Mouse (Mus musculus) brain, embryonic 18.5 days (tissue): ENCODE results near the gene Trim41.
"Not testable (repeated sequence)": the region's sequence is repeated elsewhere in the genome, so short reads cannot be mapped to it uniquely, and the experiment has no call there.

Experiments
- DNase-seq: peaks from one replicate; pipeline ENCODE4 v3.0.0-alpha.2; 2012; ENCODE audit warnings: low read depth, low spot score

The Trim41 gene

DNA sequence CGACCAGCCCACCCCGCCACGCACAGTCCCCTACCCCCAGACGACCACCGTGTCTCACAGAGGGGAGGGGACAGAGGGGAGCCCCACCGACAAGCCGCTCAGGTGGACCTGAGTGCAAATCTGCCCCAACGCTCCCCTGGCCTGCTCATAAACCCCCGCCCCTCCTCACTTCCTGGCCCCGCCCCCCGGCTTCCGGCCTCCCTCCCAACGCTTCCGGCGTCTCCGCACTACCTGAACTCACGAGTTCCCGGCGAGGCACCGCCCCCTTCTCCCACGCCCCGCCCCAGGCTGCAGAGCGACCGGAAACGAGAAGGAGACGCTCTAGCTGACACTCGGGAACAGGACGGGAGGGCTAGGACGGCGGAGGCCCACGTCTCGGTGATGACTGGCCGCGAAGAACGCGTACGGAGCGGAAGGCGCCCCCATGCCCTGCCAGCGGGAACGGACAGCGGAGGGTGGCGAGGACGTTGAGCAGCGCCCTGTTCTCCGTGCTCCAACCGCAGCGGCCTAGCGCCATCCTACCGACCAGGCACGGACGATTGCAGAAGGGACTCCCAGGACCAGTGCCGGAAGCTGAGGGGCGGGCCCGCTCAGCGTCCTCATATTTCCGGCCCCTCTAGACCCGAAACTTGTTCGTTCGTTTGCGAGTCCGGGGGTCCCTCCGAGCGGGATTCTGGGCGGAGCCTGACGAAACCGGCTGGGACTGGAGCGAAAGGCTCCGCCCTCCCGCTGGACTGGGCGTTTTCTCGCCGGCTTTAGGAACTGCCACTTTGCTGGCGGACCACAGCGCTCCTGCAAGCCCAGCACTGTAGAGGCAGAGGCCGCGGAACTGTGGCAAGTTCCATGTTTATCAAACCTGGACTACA is at the start of gene Trim41:
Gene Trim41, minus strand, starts transcription at position 554 of the 866 bp plus-strand sequence.
- DNase-seq: peak; percentile 98

DNA sequence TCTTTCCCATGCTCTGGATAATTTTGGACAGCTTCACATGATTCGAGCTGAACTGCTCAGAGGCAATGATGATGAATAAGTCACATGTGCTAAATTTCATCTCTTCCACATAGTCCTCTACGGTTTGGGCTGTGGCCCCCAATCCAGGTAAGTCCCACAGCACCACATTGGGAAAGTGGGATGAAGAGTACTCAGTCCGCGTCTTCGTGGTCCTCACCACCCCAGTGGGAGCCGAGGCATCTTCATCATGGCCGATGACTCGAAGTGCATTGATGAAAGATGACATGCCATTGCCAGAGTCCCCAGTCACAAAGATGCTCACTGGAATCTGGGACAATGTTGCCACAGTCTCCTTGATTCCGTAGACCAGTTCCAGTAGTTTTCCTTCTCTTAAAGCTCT is 49.3 kb upstream of the Trim41 start:
- no peak for DNase-seq

DNA sequence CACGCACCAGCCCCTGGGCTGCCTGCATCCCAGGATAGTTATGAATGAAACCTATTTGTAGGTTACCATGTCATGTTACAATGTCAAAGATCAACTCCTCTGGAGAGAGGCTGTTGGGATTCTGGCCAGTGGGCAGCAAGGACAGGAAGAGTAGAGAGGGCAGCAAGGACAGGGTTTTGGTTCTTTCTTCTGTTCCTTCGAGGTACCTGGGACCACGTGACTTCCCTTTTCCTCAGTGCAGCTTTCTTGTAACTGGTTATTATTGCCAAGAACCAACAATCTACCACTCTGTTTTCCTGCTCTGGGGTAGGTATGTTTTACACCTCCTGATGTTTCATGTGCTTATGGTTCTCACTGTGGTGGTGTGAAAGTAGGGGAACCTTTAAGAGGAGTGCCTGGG is 46.7 kb upstream of the Trim41 start:
- DNase-seq: no peak

DNA sequence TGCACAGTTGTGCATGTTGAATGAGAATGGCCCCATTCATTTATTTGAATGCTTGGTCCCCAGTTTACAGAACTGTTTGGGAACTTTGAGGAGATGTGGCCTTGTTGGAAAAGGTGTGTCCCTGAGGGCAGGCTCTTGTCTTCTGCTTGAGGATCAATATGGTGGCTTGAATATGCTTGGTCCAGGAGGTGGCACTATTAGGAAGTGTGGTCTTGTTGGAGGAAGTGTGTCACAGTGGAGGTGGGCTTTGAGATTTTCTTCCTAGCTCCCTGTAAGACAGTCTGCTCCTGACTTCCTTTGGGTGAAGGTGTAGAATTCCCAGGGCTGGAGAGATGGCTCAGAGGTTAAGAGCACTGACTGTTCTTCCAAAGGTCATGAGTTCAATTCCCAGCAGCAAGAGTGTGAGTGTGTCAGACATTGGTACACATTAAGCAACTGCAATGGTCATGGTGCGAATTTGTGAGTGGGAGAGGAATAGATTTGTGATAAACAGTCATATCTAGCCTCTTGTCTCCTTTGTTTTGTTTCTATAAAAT is 45.7 kb upstream of the Trim41 start:
- DNase-seq: no peak

DNA sequence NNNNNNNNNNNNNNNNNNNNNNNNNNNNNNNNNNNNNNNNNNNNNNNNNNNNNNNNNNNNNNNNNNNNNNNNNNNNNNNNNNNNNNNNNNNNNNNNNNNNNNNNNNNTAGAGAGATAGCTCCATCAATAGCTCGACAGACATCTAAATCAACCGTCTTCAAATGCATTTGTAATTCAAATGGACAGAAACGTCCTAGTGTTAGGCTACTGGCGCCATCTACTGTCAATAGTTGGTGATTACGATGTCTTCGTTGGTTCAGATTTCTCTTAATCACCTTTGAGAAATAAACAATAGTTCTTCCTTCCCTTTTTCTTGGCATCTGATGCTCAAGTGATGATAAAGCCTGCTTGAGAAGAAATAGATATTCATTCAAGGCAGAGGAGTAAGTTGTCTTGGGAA is 41.9 kb upstream of the Trim41 start:
- no peak for DNase-seq

DNA sequence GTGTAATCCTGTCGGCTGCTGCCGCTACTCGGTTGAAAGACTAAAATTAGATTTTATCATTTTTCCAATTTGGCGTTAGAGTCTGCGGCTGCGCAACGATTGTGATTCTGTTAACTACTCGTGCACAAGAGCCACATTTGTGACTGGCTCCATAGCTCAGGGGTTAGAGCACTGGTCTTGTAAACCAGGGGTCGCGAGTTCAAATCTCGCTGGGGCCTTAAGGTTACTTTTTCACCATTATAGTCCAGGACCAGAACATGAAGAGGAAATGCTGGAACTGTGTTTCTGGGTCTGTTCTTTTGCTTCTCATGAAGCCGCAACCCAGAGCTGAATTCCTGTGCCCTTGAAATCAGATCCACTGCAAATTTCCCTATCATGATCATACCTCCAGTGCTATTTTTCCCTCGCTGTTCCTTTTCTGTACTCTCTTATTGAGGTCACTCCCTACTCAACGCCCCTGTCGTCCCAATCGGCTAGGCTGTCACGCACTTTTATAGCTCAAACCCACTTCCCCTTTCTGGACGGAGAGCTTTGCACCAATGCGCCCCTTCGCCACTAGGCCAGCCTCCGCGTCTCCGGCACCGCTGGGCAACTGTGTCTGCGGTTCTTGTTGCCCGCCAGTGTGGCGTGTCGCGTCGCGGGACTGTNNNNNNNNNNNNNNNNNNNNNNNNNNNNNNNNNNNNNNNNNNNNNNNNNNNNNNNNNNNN is 36.5 kb upstream of the Trim41 start:
- peak; percentile 68 for DNase-seq

DNA sequence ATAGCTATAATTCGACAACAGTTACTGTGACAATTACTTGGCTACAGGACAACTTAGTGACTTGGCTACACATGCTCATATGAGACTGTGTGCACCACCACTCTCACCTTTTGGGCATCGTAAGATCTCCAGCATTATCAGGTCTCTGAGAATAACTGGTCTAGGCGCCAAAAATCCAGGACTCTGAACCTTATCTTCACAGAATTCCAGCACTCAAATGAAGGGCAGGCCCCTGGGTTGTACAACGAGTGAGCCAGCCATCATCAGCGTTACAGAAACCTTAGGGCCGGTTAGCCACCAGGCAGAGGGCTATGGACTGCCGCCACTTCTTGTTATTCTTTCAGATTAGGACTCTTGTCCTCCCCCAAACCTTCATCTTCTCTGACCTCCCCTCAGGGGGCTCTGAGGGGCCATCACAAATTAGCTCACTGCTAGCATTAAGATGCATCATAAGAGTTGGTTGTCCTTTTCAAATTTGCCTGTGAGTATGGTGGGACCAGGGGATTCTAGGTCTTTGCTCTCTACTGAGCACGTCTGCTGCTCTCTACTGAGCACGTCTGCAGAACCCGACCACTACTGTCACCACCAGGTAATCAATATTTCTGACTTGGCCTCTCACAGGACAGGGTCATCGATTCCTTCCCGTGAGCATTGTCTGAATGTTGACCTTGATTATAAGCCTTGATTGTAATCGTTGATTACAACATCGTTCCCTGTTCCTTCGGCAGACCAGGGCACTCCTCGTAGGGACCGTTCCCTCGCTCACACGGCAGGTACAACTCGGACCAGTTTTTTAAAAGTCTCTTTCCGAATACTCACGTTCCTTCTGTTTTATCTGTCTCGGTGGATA is 35.7 kb upstream of the Trim41 start:
- DNase-seq: no peak

DNA sequence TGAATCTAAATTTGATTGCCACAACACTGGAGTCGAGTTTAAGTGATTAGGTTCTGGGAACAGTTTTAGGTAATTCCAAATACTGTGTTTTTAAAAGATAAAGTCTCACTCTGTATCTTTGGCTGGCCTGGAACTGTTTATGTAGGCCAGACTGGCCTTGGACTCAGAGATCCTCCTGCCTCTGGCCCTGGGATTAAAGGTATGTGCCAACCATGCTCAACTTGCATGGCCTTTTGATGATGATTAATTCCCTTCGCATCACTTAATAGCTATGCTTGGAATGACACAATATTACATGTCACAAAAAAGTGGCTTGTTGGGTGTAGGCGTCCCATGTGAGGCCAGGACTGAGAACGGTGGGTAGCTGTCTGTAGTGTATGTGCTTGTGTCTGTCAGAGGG is 35.0 kb upstream of the Trim41 start:
- DNase-seq: no peak

DNA sequence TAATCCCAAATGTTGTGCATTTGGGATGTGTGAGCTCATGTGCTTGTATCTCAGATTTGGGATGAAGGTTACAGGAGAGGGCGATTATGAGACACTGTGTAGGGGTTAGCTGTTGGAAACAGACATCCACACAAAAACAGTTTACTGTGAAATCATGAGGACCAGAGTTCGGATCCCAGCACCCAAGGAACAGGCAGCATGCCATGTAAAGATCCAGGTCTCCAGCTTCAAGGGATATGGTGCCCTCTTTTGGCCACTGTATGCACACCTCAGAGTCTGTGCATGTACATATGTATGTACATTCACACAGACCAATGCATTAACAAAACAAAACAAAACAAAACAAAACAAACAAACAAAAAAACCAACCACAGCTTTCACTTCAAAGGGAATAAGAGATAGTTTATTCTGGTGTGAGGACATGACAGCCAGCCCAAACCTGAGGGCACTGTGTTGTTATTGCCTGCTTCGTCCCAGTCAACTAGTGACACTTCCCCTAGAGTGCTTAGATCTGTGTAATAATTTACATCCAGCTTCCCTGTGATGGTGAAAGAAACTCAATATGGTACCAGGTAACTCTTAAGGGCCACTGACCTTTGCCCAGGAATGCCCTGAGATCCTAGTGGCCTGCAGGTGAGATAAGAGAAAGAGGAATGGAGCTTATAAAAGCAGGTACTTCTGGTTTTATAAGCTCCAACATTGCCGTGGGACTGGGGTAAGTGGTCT is 34.3 kb upstream of the Trim41 start:
- DNase-seq: no peak

DNA sequence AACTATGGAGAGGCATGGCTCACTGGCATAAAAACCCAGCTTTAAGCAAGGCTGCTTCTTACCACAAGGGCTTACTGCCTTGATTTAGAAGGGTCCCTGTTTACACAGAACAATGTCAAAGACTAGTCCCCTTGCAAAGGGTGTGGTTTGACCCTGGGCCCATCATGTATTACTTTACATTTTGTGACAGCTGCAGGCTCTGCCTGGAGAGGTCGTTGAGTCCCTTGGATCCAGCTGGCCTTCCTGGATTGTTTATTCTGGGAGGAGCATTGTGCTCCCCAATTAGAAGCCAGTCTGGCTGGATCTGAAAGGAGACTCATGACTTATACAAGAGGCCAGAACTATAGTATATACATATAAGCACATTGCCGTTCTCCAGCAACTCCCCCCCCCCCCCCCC is 33.1 kb upstream of the Trim41 start:
- no peak for DNase-seq

DNA sequence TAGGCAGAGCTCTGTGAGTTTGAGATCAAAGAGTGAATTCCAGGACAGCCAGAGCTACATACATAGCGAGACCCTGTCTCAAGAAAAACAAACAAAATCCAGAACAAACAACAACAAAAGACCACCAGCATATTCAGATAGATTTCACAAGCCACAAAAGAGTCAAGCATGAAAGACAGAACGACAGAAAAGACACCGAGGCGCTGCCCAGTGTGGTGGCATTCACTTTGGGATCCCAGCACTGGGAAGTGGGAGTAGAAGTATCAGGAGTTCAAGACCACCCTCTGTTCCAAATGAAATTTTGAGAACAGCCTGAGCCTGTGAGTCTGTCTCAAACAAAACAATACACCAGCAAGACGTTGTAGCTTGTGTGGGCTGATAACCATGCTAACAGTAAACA is 29.7 kb upstream of the Trim41 start:
- DNase-seq: no peak

DNA sequence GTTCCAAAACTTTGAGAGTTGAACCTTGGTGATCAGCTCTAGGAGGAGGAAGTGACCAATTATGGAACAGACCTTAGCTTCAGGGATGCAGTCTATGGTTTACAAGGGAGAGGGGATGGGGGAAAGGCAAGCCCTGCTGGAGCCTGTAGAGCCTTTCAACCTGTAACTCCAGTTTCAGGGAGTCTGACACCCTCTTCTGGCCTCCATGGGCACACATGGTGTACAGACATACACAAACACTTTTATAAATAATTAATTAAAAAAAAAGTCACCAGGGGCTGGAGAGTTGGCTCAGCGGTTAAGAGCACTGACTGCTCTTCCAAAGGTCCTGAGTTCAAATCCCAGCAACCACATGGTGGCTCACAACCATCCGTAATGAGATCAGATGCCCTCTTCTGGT is 29.2 kb upstream of the Trim41 start:
- DNase-seq: not testable (repeated sequence)

DNA sequence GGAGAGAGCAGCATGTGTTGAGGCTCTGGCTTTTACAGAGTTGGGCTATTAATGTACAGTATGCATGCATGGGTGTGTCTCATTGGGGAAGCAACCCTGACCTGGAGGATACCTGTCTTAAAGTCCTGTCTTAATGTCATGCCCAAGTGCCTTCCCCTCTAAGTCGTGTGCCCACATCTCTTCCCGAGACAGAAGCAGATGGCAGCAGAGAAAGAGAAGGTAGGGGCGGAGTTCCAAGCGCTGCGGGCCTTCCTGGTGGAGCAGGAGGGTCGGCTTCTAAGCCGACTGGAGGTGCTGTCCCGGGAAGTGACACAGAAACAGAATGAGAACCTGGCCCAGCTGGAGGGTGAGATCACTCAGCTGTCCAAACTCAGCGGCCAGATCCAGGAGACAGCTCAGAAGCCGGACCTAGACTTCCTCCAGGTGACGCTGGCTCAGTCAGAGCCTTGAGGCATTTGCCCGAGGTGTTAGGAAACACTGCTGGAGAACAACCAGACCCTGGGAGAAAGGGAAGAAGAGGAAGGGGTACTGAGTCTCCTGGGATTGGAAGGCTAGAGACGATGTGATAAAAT is 28.2 kb upstream of the Trim41 start:
- no peak for DNase-seq

DNA sequence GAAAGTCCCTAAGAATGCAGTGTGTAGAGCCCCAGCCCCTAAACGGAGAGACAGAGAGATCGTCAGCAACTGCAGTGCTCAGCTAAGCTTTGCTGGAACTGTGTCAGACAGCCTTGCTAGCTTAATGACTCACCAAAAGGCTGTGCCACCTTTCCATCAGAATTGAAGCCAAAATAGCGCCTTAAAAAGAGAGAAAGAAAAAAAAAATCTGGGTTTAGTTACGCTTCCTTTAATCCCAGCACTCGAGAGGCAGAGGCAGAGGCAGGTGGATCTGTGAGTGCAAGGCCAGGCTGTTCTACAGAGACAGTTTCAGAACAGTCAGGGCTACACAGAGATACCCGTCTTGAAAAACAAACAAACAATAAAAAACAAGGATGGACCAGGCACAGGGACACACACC is 27.2 kb upstream of the Trim41 start:
- DNase-seq: no peak

DNA sequence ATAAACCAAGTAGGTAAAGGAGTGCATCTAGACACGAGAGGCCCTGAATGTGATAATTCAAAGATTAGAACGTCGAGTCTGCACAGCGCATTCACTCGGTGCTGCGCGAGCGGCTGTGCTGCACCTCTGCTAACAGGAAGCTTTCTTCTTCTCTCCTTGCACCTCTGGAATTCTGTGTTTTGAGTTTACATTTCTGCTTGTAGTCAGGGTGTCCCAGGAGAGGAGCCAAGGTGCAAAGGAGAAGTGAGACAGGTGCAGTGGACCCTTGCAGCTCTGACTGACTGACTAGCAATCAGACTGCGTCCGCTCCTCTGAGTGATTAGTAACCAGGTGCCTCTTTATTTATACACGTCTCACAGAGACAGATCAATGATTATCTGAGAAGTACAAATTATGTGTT is 26.0 kb upstream of the Trim41 start:
- no peak for DNase-seq

DNA sequence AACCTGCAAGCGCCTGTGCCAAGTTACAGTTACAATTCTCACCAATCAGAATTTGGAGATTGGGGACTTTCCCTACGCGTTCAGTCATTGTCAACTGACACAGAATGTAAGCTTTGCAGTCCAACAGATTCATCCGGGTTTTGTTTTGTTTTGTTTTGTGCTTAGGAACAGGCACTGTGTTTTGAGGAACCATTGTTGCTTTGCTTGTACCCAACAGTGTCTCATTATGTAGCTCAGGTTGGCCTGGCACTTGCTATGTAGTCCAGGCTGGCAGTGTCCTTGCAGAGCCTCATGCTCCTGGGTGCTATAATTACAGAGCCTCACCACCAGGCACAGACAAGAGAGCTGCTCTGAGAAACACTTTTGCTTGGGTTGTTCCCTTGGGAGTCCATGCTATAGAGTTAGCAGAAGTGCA is 25.2 kb upstream of the Trim41 start:
- no peak for DNase-seq

DNA sequence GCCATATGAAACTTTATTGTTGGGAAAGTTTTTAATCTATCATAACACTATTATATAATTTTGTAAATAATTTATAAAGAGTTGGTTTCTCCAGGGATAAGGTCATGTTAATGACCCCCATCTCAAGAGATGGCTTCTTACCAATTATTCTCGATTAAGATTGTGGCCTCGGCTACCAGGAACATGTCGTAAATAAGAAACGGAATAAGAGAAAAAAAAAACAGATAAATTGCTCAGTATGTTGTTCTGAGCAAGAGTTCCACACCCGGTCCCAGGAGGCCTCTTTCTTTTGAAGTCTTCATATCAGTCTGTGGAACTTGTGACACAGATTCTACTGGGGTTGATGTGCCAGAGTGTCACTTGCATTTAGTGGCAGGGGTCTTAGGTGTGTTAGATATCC is 24.1 kb upstream of the Trim41 start:
- DNase-seq: no peak

DNA sequence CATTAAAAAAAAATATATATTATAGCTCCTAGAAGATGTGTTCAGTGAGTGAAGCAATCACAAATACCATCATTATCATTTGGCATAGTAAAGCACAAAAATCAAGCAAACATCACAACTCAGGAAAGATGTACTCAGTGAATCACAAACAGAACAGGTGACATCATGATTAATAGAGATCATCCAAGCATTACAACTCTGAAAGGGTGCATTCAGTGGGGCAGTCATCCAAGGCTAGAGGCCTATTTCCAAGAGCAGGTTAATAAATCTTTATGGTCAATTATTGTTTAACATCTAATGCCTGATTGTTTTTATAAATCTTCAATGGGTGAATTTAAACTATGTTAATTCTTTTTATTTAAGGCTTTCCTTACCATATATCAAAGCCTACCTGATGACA is 23.7 kb upstream of the Trim41 start:
- DNase-seq: no peak

DNA sequence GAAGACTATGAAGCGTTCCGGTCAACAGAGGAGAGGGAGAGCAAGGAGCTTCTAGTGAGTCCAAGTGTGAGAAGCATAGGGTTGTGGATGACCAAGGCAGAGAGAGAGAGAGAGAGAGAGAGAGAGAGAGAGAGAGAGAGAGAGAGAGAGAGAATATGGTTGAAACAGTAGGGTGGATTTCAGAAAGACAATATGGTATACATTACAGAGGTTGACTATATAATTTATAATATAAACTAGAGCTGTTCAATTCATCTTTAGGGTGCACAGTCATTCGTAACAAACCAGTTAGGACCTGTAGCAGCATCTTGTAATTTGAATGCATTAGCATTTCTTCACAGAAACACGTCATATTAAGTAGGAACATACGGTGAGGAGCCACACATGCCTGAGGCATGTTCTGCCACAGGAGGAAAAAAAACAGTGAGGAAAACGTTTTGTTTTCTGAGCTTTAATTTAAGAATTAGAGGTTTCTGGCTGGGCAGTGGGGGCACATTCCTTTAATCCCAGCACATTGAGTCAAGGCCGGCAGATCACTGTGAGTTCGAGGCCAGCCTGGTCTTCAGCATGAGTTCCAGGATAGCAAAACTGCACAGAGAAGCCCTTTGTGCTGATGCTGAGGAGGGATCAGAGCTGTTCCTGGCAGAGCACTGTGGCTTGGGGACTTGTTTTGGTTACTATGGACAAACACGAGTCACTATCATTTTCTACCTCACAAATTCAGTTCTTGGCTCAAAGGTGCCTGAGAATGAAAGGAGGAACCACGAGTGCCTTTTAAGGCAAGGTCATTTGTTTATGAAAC is 21.9 kb upstream of the Trim41 start:
- DNase-seq: no peak

DNA sequence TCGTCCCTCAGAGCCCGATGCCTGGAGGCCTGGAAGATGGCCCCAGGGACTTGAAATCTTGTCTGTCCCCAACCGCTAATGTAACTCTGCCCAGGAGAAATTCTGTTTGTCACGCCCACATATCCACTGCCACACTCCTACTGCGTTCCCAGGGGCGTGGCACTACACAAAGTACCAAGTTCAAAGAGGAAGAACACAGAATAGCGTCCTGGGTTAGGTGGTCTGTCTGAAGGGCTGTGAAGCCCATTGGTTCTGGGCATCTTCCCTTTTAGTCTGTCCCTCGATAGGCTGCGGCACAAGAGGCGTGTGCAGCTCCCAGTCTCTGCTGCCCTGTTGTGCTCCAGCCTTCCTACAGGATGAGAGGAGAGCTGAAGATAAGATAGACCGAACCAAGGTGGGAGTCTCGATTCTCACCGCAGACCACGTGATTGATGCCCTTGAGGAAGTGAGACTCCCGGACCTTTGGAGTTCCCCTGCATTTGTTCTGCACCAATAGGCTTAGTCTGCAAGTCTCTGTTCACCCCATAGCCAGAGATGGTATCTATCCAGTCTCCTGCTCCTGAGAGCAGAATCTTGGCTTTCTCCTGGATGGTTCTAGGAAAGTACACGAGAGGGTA is 21.1 kb upstream of the Trim41 start:
- no peak for DNase-seq
